Mouse (Mus musculus) Muller cell, postnatal 12 days (primary cell): ENCODE results near the gene Chrng.

Experiments used
- DNase-seq: peaks from one replicate; pipeline ENCODE4 v3.0.0-alpha.2; 2015; ENCODE audit errors: inconsistent ontology term

Gene Chrng

DNA sequence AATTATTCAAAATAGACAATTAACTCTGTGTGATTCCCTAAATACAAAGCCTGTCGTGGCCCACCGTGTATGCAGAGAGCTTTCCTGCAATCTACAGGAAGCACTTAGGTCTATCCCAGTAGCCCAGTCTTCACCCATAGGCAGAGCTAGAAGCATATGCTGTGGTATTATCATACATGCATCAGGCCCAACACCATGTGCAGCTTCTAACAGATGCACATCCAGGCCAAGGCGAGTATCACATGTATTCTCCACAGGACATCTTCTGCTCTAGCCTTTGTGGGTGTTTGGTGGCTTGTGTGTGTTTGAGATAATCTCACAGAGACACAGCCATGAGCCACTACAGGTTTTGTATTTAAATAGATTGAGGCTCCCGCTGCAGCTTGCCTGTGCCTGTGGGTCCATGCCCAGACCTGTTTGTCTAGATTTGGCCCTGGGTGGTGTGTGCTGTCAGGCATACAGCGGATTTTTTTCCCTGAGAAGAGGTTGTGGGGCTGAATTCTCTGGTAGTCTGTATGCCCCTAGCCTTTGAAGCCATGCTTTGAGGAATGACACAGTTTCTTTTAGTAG, 47.7 kb downstream of the Chrng start:
- DNase-seq = no peak

DNA sequence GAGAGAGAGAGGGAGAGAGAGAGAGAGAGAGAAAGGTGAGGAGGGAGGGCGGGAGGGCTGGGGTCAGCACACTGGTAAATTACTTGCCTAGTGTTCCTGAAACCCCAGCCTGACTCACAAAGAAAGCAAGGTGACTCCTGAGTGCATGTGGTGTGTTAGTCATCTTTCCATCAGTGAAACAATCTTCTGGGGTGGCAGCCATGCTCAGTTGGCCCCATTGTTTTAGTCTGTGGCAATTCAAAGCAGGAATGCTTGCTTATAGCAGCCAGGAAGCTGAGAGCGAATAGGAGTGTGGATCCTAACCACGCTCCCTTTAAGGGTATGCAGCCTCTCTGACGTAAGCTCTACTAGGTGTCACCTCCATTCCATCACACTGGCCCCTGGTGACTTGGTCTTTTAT, 50.7 kb downstream of the Chrng start:
- DNase-seq = peak; percentile 88

GRCm38 (mm10) chr1:87257691-87258090, 53.2 kb downstream of the Chrng start:
- DNase-seq = no peak

GRCm38 (mm10) chr1:87258484-87258883, 54.0 kb downstream of the Chrng start:
- DNase-seq = peak; percentile 93

GRCm38 (mm10) chr1:87259316-87259715, 54.9 kb downstream of the Chrng start:
- no peak for DNase-seq
